Mouse (Mus musculus) heart, adult 2 months (tissue): ENCODE measurements around the gene Olfr1418. TPM values are rescaled to one million over a fixed set of nuclear protein-coding genes. Genes with fewer than 3 reads are reported as not detected.
"Not testable (repeated sequence)": the region's sequence is repeated elsewhere in the genome, so short reads cannot be mapped to it uniquely, and the experiment has no call there.

Source experiments
- DNase-seq, 2 experiments: peaks; one replicate each; pipeline ENCODE4 v3.0.0; 2021
- H3K27ac ChIP-seq: fragments of 200-600 bp; 2 replicates; pipeline ENCODE4 v1.8.1; 2022
- H3K27me3 ChIP-seq: fragments of 200-500 bp; 2 replicates; pipeline ENCODE4 v1.6.1; 2012; ENCODE audit warnings: mild to moderate bottlenecking, low read length, inconsistent platforms, mixed read lengths; ENCODE audit not compliant: control insufficient read depth, insufficient read depth
- H3K36me3 ChIP-seq: fragments of 200-500 bp; 2 replicates; pipeline ENCODE4 v1.6.1; 2012; ENCODE audit warnings: low read length, inconsistent platforms; ENCODE audit not compliant: control insufficient read depth, insufficient read depth
- H3K4me1 ChIP-seq: fragments of 200-500 bp; 2 replicates; pipeline ENCODE4 v1.6.1; 2011; ENCODE audit warnings: low read length; ENCODE audit not compliant: control insufficient read depth, insufficient read depth
- H3K4me3 ChIP-seq: fragments of 200-600 bp; 2 replicates; pipeline ENCODE4 v1.8.1; 2022
- H3K79me2 ChIP-seq: fragments of 200-500 bp; replicated peaks from 2 replicates; pipeline ENCODE4 v1.6.1; 2012; ENCODE audit warnings: mild to moderate bottlenecking, inconsistent platforms, low read length, moderate library complexity, mixed read lengths; ENCODE audit not compliant: control insufficient read depth, insufficient read depth
- H3K9ac ChIP-seq: fragments of 200-500 bp; 2 replicates; pipeline ENCODE4 v1.6.1; 2012; ENCODE audit warnings: low read depth, mild to moderate bottlenecking, control low read depth, inconsistent platforms, low read length, mixed read lengths
- CTCF ChIP-seq: fragments of 200-600 bp; IDR thresholded peaks from 2 replicates; pipeline ENCODE4 v1.8.1; 2022; ENCODE audit warnings: antibody characterized with exemption, mild to moderate bottlenecking, moderate library complexity
- EP300 ChIP-seq: fragments of 200-500 bp; IDR thresholded peaks from 2 replicates; pipeline ENCODE4 v1.6.1; 2011; ENCODE audit warnings: low read depth, low read length, control low read depth; ENCODE audit not compliant: insufficient read depth
- POLR2A ChIP-seq: fragments of 200-500 bp; IDR thresholded peaks from 2 replicates; pipeline ENCODE4 v1.6.1; 2011; ENCODE audit warnings: mild to moderate bottlenecking, low read depth, low read length, control low read depth; ENCODE audit not compliant: insufficient read depth
- WGBS: fragments of 180-500 bp; shearing (Covaris S2); methylation state at CpG from one replicate; pipeline ENCODE4 v1.1.7; 2018; 5-methylcytosine and 5-hydroxymethylcytosine counted together
- intact Hi-C: fragments of 180-260 bp; cut with DNase I; formaldehyde crosslinking; loops from one replicate; pipeline ENCODE4 v1.15.1; 2025
- long read RNA-seq: library from polyadenylated mRNA; stranded (forward); transcript quantifications from one replicate; pipeline ENCODE4 v2.0.0, GENCODE M21; 2021
- polyA plus RNA-seq: library from polyadenylated mRNA; depleted of rRNA; stranded (reverse); fragments of >200 nt; gene quantifications from 2 replicates; pipeline ENCODE4 v1.2.3, GENCODE M21; 2012; rRNA removed
- total RNA-seq, 2 experiments: library from RNA; stranded (reverse); gene quantifications; 2 replicates each; pipeline ENCODE4 v1.2.3; 2021

Olfr1418 gene
- total RNA-seq (not detected), polyA plus RNA-seq (not detected in 2 replicates)
- long read RNA-seq: 0 reads

DNA sequence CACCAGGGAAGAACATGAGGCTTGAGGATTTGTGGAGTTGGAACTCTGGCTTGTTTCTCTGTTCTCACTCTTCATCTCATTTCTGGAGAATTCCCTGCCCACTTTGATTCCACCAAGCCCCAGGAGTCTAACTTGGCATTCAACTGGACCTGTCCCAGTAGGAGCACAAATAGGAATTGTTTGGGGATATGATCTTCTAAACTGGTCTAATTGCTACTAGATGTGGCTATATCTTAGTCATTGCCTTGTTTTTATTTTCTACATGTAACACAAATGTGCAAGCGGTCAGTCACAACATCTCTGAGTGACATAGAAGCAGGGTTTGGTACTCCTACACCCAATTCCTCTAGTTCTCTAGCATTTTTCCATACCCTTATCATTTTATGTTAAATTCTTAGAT is at the start of gene Olfr1418:
TSS of gene Olfr1418 (minus strand) at position 101 of the 400 bp plus-strand sequence.
- Histone ChIP-seq H3K36me3 (no peaks in the 10 kb centered on the region), H3K4me3 (no peak within 1 kb of the TSS), H3K79me2 (no peaks in the 10 kb centered on the region), H3K27me3 (no peaks in the 10 kb centered on the region), H3K4me1 (no peaks in the 10 kb centered on the region), H3K27ac (no peak within 1 kb of the TSS), H3K9ac (no peak within 1 kb of the TSS)
- intact Hi-C loops: no loop called here
- DNase-seq: no peak
- no peak for TF ChIP-seq CTCF
- no peak for TF ChIP-seq EP300
- TF ChIP-seq POLR2A: no peak
- 88% methylated on average over 1 of the region's 1 CpGs for WGBS

- 26% methylated on average over 1 of the region's 1 CpGs for WGBS
Measured at GRCm38 (mm10) chr19:11886265-11886664, 25.4 kb upstream of the Olfr1418 start, which contains the start of gene Olfr1420. Gene Olfr1420 (plus strand): TSS chr19:11886565.

DNA sequence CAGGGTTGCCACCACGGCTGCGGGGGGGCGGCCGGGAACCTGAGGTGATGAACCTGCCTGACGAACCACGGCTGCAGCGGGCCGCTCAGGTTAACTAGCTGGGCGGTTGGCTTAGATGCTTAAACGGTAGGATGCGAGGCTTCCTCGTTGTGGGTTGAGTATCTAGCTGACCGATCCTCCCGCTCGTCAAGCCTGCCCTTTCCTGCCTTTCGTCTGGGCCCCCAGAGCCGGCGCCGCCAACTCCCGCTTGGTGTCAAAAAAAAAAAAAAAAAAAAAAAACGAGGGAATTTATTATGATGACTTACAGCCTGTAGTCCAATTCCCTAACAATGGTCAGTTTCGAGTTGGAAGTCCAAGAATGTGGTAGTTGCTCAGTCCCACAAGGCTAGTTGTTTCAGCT is 17.5 kb upstream of the Olfr1418 start:
- H3K79me2 ChIP-seq, H3K9ac ChIP-seq, intact Hi-C loops, H3K36me3 ChIP-seq, H3K4me3 ChIP-seq, DNase-seq, H3K27ac ChIP-seq, H3K27me3 ChIP-seq, H3K4me1 ChIP-seq: not testable (repeated sequence)
- 52% methylated on average over 22 of the region's 22 CpGs for WGBS

More at GRCm38 (mm10) chr19:11886265-11886664, 25.4 kb upstream of the Olfr1418 start, which contains the start of gene Olfr1420:
- H3K9ac ChIP-seq: no peak within 1 kb of the TSS
- no peaks in the 10 kb centered on the region for H3K27me3 ChIP-seq
- no peak within 1 kb of the TSS for H3K4me3 ChIP-seq
- H3K79me2 ChIP-seq: no peaks in the 10 kb centered on the region
- no peaks in the 10 kb centered on the region for H3K4me1 ChIP-seq
- DNase-seq: no peak
- intact Hi-C loops: no loop called here
- no peak within 1 kb of the TSS for H3K27ac ChIP-seq
- TF ChIP-seq POLR2A (no peak), EP300 (no peak), CTCF (no peak)
- no peaks in the 10 kb centered on the region for H3K36me3 ChIP-seq

GRCm38 (mm10) chr19:11875006-11875405 is 14.1 kb upstream of the Olfr1418 start, which contains the start of gene Olfr1419:
Gene Olfr1419 (minus strand): TSS chr19:11875106.
- Histone ChIP-seq H3K27me3 (no peaks in the 10 kb centered on the region), H3K79me2 (no peaks in the 10 kb centered on the region), H3K4me1 (no peaks in the 10 kb centered on the region), H3K27ac (no peak within 1 kb of the TSS), H3K4me3 (no peak within 1 kb of the TSS), H3K36me3 (no peaks in the 10 kb centered on the region), H3K9ac (no peak within 1 kb of the TSS)
- no peak for DNase-seq
- intact Hi-C loops: no loop called here
- no peak for TF ChIP-seq POLR2A
- no peak for TF ChIP-seq EP300
- no peak for TF ChIP-seq CTCF
- 26% methylated on average over 1 of the region's 1 CpGs for WGBS

GRCm38 (mm10) chr19:11867837-11868236 is 7.0 kb upstream of the Olfr1418 start:
- Histone ChIP-seq H3K9ac (no peak overlapping the region), H3K79me2 (no peaks in the 10 kb centered on the region), H3K27me3 (no peaks in the 10 kb centered on the region), H3K4me3 (no peak overlapping the region), H3K4me1 (no peaks in the 10 kb centered on the region), H3K36me3 (no peaks in the 10 kb centered on the region), H3K27ac (no peak overlapping the region)
- 81% methylated on average over 2 of the region's 2 CpGs for WGBS
- TF ChIP-seq POLR2A: no peak
- TF ChIP-seq EP300: no peak
- no peak for TF ChIP-seq CTCF
- intact Hi-C loops: no loop called here
- no peak for DNase-seq

DNA sequence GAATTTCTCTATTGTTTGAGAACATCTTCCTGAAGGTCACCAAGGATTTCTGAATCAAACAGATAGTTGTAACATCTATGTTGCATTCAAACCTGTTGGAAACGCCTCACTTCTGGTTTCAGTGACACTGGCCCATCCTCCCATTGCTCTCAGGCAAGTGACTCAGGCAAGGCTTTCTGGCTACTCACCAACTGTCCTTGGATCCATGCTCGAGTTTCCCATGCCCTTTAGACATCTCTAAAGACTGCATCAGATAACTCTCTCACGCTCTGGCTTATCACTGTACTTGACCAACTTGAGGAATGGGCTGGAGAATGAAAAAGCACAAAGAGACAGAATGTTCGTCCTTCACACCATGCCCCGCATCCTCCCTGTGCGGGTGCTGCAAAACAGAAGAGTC is 4.4 kb downstream of the Olfr1418 start:
- 63% methylated on average over 6 of the region's 6 CpGs for WGBS
- Histone ChIP-seq H3K4me1 (no peaks in the 10 kb centered on the region), H3K4me3 (no peak overlapping the region), H3K27ac (no peak overlapping the region), H3K27me3 (no peaks in the 10 kb centered on the region), H3K79me2 (no peaks in the 10 kb centered on the region), H3K9ac (no peak overlapping the region), H3K36me3 (no peaks in the 10 kb centered on the region)
- TF ChIP-seq EP300 (no peak), CTCF (no peak), POLR2A (no peak)
- DNase-seq: no peak
- intact Hi-C loops: no loop called here
